Mouse (Mus musculus): Measurements from ENCODE around the gene Ccdc30. TPM values are rescaled to one million over a fixed set of nuclear protein-coding genes. Genes with fewer than 3 reads are reported as not detected.
A peak's percentile ranks its signal among the peaks of the same experiment; 100 is the strongest.

Ccdc30 gene
- polyA plus RNA-seq, 2 experiments from 2014 or later = 7.2 to 8.0 TPM

- no peak for ATAC-seq
Observed at GRCm38 (mm10) chr4:119417270-119417669, 1.9 kb upstream of the Ccdc30 start.

GRCm38 (mm10) chr4:119412791-119413190 is 2.5 kb downstream of the Ccdc30 start:
- ATAC-seq = no peak

- no peak for ATAC-seq
Observed at GRCm38 (mm10) chr4:119411877-119412650, 3.3 kb downstream of the Ccdc30 start.

- no peak for ATAC-seq
Observed at GRCm38 (mm10) chr4:119403431-119403830, 11.9 kb downstream of the Ccdc30 start.

GRCm38 (mm10) chr4:119400896-119401295 is 14.4 kb downstream of the Ccdc30 start:
- ATAC-seq = no peak

- no peak for ATAC-seq
Observed at GRCm38 (mm10) chr4:119398751-119399150, 16.6 kb downstream of the Ccdc30 start.

- no peak for ATAC-seq
Observed at GRCm38 (mm10) chr4:119390369-119390768, 25.0 kb downstream of the Ccdc30 start.

- ATAC-seq = no peak
Observed at GRCm38 (mm10) chr4:119389184-119389583, 26.1 kb downstream of the Ccdc30 start.

- ATAC-seq = no peak
Observed at GRCm38 (mm10) chr4:119381471-119382190, 33.7 kb downstream of the Ccdc30 start.

GRCm38 (mm10) chr4:119369460-119369859 is 45.9 kb downstream of the Ccdc30 start:
- ATAC-seq = no peak

GRCm38 (mm10) chr4:119366758-119367526 is 48.4 kb downstream of the Ccdc30 start:
- no peak for ATAC-seq

- ATAC-seq = no peak
Observed at GRCm38 (mm10) chr4:119362231-119362630, 53.1 kb downstream of the Ccdc30 start.

- peak; percentile 80 for ATAC-seq
Observed at GRCm38 (mm10) chr4:119359196-119359971, 55.9 kb downstream of the Ccdc30 start.

- ATAC-seq = no peak
Observed at GRCm38 (mm10) chr4:119345508-119345907, 69.8 kb downstream of the Ccdc30 start.

- ATAC-seq = peak; percentile 79
Observed at GRCm38 (mm10) chr4:119338861-119339361, 76.4 kb downstream of the Ccdc30 start.

- no peak for ATAC-seq
Observed at GRCm38 (mm10) chr4:119338422-119338821, 76.9 kb downstream of the Ccdc30 start.

- ATAC-seq = no peak
Observed at GRCm38 (mm10) chr4:119333487-119333886, 81.8 kb downstream of the Ccdc30 start.

- no peak for ATAC-seq
Observed at GRCm38 (mm10) chr4:119320896-119321550, 94.3 kb downstream of the Ccdc30 start.

- peak; percentile 99 for ATAC-seq
Observed at GRCm38 (mm10) chr4:119320131-119320830, 95.0 kb downstream of the Ccdc30 start, which contains the start of gene Ppih. TSS of gene Ppih (minus strand) at chr4:119320546.

- ATAC-seq = no peak
Observed at GRCm38 (mm10) chr4:119313756-119314155, 101.6 kb downstream of the Ccdc30 start.

GRCm38 (mm10) chr4:119305418-119305817 is 109.9 kb downstream of the Ccdc30 start:
- ATAC-seq = no peak
